ENCODE assay signal across 12 mouse cellular contexts in genomic region chr8:116053043-116053442, GRCm38 (mm10).
"Had no signal": no experiment of that assay in that cellular context is flagged by ENCODE, and none has a peak within 500 bp of the region (broad histone marks: within the 10 kb centered on the region; RNA-seq: fewer than 3 reads in every experiment).

No protein-coding gene starts in this region.

- H3K9me3 ChIP-seq: kidney, embryonic 15.5 days; limb, embryonic 15.5 days; liver, embryonic 12.5 days; midbrain, embryonic 15.5 days had no signal

- DNase-seq: kidney, postnatal 14 days; lung, embryonic 14.5 days; lung, postnatal 10 days; lung, postnatal 4 days; right cerebral cortex, postnatal 25 days; thymus, postnatal 4 days had no signal

- H3K4me1 ChIP-seq: kidney, embryonic 15.5 days; limb, embryonic 15.5 days; liver, embryonic 12.5 days had no signal

- H3K9ac ChIP-seq: kidney, embryonic 15.5 days; limb, embryonic 15.5 days; liver, embryonic 12.5 days; lung, embryonic 14.5 days; midbrain, embryonic 15.5 days had no signal

- H3K4me2 ChIP-seq: kidney, embryonic 15.5 days; limb, embryonic 15.5 days; liver, embryonic 12.5 days; lung, embryonic 14.5 days; midbrain, embryonic 15.5 days had no signal

- H3K27me3 ChIP-seq: kidney, embryonic 15.5 days; limb, embryonic 15.5 days; liver, embryonic 12.5 days had no signal

- H3K27ac ChIP-seq: kidney, embryonic 15.5 days; left cerebral cortex, adult 2 months; limb, embryonic 15.5 days; liver, embryonic 12.5 days; midbrain, embryonic 15.5 days; stomach, postnatal 0 days had no signal

- H3K4me3 ChIP-seq: kidney, embryonic 15.5 days; left cerebral cortex, adult 2 months; limb, embryonic 15.5 days; liver, embryonic 12.5 days; midbrain, embryonic 15.5 days had no signal

- H3K36me3 ChIP-seq: kidney, embryonic 15.5 days; limb, embryonic 15.5 days; liver, embryonic 12.5 days; midbrain, embryonic 15.5 days had no signal

- ATAC-seq: liver, embryonic 12.5 days; midbrain, embryonic 15.5 days had no signal
